Mouse (Mus musculus) CD8-positive naive resting alpha-beta T cell, adult 2 months (primary cell): ENCODE measurements around the gene Ninj2.

Experiments
- DNase-seq, 2 experiments: peaks; one replicate each; pipeline ENCODE4 v3.0.0; 2022; ENCODE audit warnings: low read depth in 2 of 2, low spot score in 2 of 2

Ninj2 gene

GRCm38 (mm10) chr6:120249831-120250230, 156.7 kb downstream of the Ninj2 start:
- DNase-seq, result no peak
